Mouse (Mus musculus) hindbrain, embryonic 14.5 days (tissue): Measurements from ENCODE around the gene Pde4d. TPM values are rescaled to one million over a fixed set of nuclear protein-coding genes. Genes with fewer than 3 reads are reported as not detected.
A peak's percentile ranks its signal among the peaks of the same experiment; 100 is the strongest.

ENCODE experiments used
- ATAC-seq: fragments of 200-750 bp; cut with Nextera tagmentation; 2 replicates; pipeline ENCODE4 v1.8.0; 2017; ENCODE audit warnings: moderate number of reproducible peaks, mild to moderate bottlenecking, moderate TSS enrichment, moderate library complexity; ENCODE audit not compliant: low FRiP score
- DNase-seq: peaks from one replicate; pipeline ENCODE4 v3.0.0-alpha.2; 2015; ENCODE audit warnings: low spot score
- H3K27ac ChIP-seq: fragments of 300-500 bp; sonication (generic); 2 replicates; pipeline ENCODE4 v1.5.1; 2014; ENCODE audit warnings: mild to moderate bottlenecking, moderate library complexity
- H3K27me3 ChIP-seq: fragments of 300-500 bp; sonication (generic); 2 replicates; pipeline ENCODE4 v1.6.1; 2014; ENCODE audit warnings: mild to moderate bottlenecking, low read length, mixed read lengths; ENCODE audit not compliant: control insufficient read depth, insufficient read depth
- H3K36me3 ChIP-seq: fragments of 300-500 bp; sonication (generic); replicated peaks from 2 replicates; pipeline ENCODE4 v1.6.1; 2014; ENCODE audit not compliant: control insufficient read depth, insufficient read depth
- H3K4me1 ChIP-seq: fragments of 300-500 bp; sonication (generic); replicated peaks from 2 replicates; pipeline ENCODE4 v1.6.1; 2014; ENCODE audit warnings: antibody characterized with exemption, low read length, mixed read lengths; ENCODE audit not compliant: control insufficient read depth, insufficient read depth
- H3K4me2 ChIP-seq: fragments of 300-500 bp; sonication (generic); replicated peaks from 2 replicates; pipeline ENCODE4 v1.6.1; 2014; ENCODE audit warnings: mild to moderate bottlenecking, moderate library complexity
- H3K4me3 ChIP-seq: fragments of 300-500 bp; sonication (generic); replicated peaks from 2 replicates; pipeline ENCODE4 v1.5.1; 2014; ENCODE audit warnings: mild to moderate bottlenecking, low read length
- H3K9ac ChIP-seq: fragments of 300-500 bp; sonication (generic); 2 replicates; pipeline ENCODE4 v1.6.1; 2014
- H3K9me3 ChIP-seq: fragments of 300-500 bp; sonication (generic); 2 replicates; pipeline ENCODE4 v1.6.1; 2016; ENCODE audit warnings: low read length; ENCODE audit not compliant: control insufficient read depth
- WGBS: fragments of 180-500 bp; shearing (Covaris S2); extraction: QIAGEN DNeasy Blood & Tissue Kit; methylation state at CpG from one replicate; pipeline ENCODE4 v1.1.7; 2014; 5-methylcytosine and 5-hydroxymethylcytosine counted together
- polyA plus RNA-seq: library from polyadenylated mRNA; unstranded; fragments of >200 nt; fragmentation: Nextera tagmentation; extraction: Ambion mirVana; gene quantifications from 2 replicates; pipeline ENCODE4 v1.2.1, GENCODE M21; 2014

Gene Pde4d
- polyA plus RNA-seq, 1 experiment from 2014 or later: 23.2 TPM

DNA sequence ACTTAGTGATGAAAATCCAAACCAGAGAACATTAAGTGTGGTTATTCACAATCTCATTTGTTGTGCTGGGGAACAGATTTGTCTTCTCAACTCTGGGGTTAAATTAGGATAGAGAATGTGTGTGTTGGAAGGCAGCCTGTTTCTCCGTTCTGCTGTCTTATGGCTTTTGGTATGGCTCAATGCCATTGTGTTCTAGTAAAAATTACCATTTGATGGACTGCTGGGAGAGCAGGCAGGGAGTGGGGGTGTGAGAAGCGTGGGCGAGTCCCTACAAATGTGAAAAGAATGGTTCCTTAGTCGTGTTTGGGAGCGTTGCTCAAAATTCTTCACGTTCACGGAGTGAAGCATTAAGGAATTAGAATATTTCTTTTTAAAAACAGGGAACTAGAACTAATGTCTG lies 597.4 kb downstream of the Pde4d start:
- ATAC-seq: no peak
- no peak overlapping the region for H3K4me3 ChIP-seq
- no peak overlapping the region for H3K27ac ChIP-seq
- no peak overlapping the region for H3K4me2 ChIP-seq
- no peak overlapping the region for H3K9ac ChIP-seq
- H3K27me3 ChIP-seq: no peaks in the 10 kb centered on the region
- no peaks in the 10 kb centered on the region for H3K4me1 ChIP-seq
- WGBS: 49% methylated on average over 7 of the region's 7 CpGs
- H3K36me3 ChIP-seq: no peaks in the 10 kb centered on the region
- no peak for DNase-seq
- H3K9me3 ChIP-seq: no peaks in the 10 kb centered on the region

DNA sequence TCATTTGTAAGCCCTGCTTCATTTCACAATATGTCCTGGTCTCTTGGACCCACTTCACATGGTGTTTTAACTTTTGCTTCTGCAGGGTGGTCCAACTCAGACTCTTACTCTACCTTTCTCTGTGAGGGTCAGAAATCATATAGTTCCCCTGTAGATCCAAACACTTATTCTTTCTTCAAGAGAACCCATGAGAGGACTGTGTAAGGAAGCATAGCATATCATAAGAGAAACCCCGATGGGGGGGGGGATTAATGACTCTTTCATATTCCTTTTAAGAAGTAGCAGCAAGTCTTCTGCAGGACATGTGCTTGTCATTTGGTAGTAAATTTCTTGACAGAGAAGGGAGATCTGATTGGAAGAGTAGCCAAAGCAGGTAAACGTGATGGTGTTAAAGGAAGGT lies 603.1 kb downstream of the Pde4d start:
- peak overlapping the region; percentile 39 for H3K4me2 ChIP-seq
- ATAC-seq (peak; percentile 38; the same call in 1 of the 2 replicates), DNase-seq (no peak)
- no peaks in the 10 kb centered on the region for H3K27me3 ChIP-seq
- 0 out of 2 replicates have a peak overlapping the region, but pooled peaks have one; percentile 12 for H3K9ac ChIP-seq
- peak overlapping the region; percentile 67 for H3K27ac ChIP-seq
- no peak overlapping the region for H3K4me3 ChIP-seq
- 55% methylated on average over 2 of the region's 2 CpGs for WGBS
- no peaks in the 10 kb centered on the region for H3K9me3 ChIP-seq
- H3K36me3 ChIP-seq: no peaks in the 10 kb centered on the region
- H3K4me1 ChIP-seq: peaks cover 13% of the 10 kb centered on the region

- peak; percentile 82 for DNase-seq
Measured at GRCm38 (mm10) chr13:109053242-109054018, 603.7 kb downstream of the Pde4d start.

DNA sequence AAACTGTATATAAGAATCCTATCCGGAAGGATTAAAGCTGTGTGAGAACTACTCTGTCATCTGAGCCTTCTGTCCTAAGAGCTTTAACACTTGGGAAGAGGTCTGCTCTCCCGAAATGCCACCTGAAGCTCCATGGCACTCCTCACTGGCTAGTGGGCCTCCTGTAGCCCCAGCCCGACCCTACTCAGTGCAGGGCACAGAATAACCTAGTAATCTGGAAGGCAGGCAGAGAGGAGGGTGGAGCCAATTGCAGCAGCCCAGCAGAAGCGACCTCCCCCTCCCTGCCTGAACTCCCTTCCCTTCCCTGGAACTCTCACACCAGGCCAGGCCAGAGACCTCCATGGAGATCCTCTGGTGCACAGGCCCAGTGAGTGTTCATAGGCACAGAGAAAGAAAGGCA lies 608.3 kb downstream of the Pde4d start:
- WGBS: 33% methylated on average over 4 of the region's 4 CpGs
- DNase-seq (no peak), ATAC-seq (no peak)
- Histone ChIP-seq H3K4me1 (peaks cover 7% of the 10 kb centered on the region), H3K36me3 (no peaks in the 10 kb centered on the region), H3K9ac (no peak overlapping the region), H3K9me3 (no peaks in the 10 kb centered on the region), H3K4me2 (no peak overlapping the region), H3K4me3 (no peak overlapping the region), H3K27ac (no peak overlapping the region), H3K27me3 (no peaks in the 10 kb centered on the region)

More at GRCm38 (mm10) chr13:109053242-109054018, 603.7 kb downstream of the Pde4d start:
- Histone ChIP-seq H3K27ac (peak overlapping the region; percentile 67), H3K9ac (peak overlapping the region; percentile 12; the same call in 1 of the 2 replicates), H3K4me3 (peak overlapping the region; percentile 14), H3K4me2 (peak overlapping the region; percentile 39), H3K27me3 (no peaks in the 10 kb centered on the region), H3K4me1 (peaks cover 13% of the 10 kb centered on the region), H3K9me3 (no peaks in the 10 kb centered on the region), H3K36me3 (no peaks in the 10 kb centered on the region)
- ATAC-seq: peak; percentile 93
- 23% methylated on average over 10 of the region's 10 CpGs for WGBS

DNA sequence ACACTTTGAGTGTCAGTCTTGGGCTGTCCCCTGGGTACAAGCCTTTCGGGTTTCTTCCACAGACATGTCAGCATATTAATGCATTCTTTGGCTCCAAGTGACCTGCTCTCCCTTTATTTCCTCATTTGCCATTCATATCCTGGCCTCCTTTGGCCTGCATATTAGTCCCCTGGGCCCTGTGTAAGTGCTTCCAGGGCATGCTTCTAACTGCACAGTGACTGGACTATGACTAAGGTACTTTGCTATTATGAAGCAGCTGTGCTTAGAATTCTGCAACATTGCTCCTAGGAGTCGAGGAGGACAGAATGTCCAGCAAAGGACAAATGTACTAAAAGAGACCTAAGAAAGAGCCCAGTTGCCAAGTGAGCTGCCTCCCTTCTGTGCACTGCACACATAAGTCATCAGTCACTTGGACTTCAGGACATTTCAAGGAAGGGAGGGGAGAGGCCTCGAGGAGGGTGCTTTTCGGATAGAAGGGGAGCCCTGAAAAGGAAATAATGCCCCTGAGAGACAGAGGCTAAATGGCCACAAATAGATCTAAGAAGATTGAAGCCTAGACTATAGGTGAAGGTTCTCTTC lies 616.9 kb downstream of the Pde4d start:
- Histone ChIP-seq H3K4me3 (no peak overlapping the region), H3K4me2 (no peak overlapping the region), H3K27ac (no peak overlapping the region), H3K27me3 (no peaks in the 10 kb centered on the region), H3K9ac (no peak overlapping the region), H3K9me3 (no peaks in the 10 kb centered on the region), H3K36me3 (no peaks in the 10 kb centered on the region), H3K4me1 (no peaks in the 10 kb centered on the region)
- no peak for DNase-seq
- ATAC-seq: no peak
- WGBS: 59% methylated on average over 4 of the region's 4 CpGs

- Histone ChIP-seq H3K4me2 (no peak overlapping the region), H3K27ac (no peak overlapping the region), H3K9me3 (no peaks in the 10 kb centered on the region), H3K27me3 (no peaks in the 10 kb centered on the region), H3K4me1 (no peaks in the 10 kb centered on the region), H3K9ac (no peak overlapping the region), H3K36me3 (no peaks in the 10 kb centered on the region), H3K4me3 (no peak overlapping the region)
- no peak for DNase-seq
- 85% methylated on average over 8 of the region's 8 CpGs for WGBS
- no peak for ATAC-seq
Measured at GRCm38 (mm10) chr13:109068258-109069219, 618.8 kb downstream of the Pde4d start.

GRCm38 (mm10) chr13:109073371-109073770 lies 623.6 kb downstream of the Pde4d start:
- ATAC-seq: no peak
- DNase-seq: no peak
- Histone ChIP-seq H3K4me3 (no peak overlapping the region), H3K4me1 (no peaks in the 10 kb centered on the region), H3K9ac (no peak overlapping the region), H3K27ac (no peak overlapping the region), H3K9me3 (no peaks in the 10 kb centered on the region), H3K36me3 (no peaks in the 10 kb centered on the region), H3K27me3 (no peaks in the 10 kb centered on the region), H3K4me2 (no peak overlapping the region)
- 15% methylated on average over 2 of the region's 2 CpGs for WGBS

GRCm38 (mm10) chr13:109074078-109074477 lies 624.3 kb downstream of the Pde4d start:
- no peak overlapping the region for H3K4me3 ChIP-seq
- no peak overlapping the region for H3K4me2 ChIP-seq
- H3K27ac ChIP-seq: no peak overlapping the region
- H3K27me3 ChIP-seq: no peaks in the 10 kb centered on the region
- H3K9ac ChIP-seq: no peak overlapping the region
- ATAC-seq: no peak
- no peaks in the 10 kb centered on the region for H3K4me1 ChIP-seq
- no peaks in the 10 kb centered on the region for H3K9me3 ChIP-seq
- DNase-seq: no peak
- WGBS: 45% methylated on average over 4 of the region's 4 CpGs
- H3K36me3 ChIP-seq: no peaks in the 10 kb centered on the region

- Histone ChIP-seq H3K9ac (no peak overlapping the region), H3K4me1 (no peaks in the 10 kb centered on the region), H3K9me3 (no peaks in the 10 kb centered on the region), H3K4me3 (no peak overlapping the region), H3K36me3 (no peaks in the 10 kb centered on the region), H3K27ac (no peak overlapping the region), H3K27me3 (no peaks in the 10 kb centered on the region), H3K4me2 (no peak overlapping the region)
- WGBS: 90% methylated on average over 3 of the region's 3 CpGs
- no peak for DNase-seq
- ATAC-seq: no peak
Measured at GRCm38 (mm10) chr13:109092654-109093053, 642.9 kb downstream of the Pde4d start.
